Mouse (Mus musculus) ES-E14 (cell line): Measurements from ENCODE around the gene Hdac7. TPM values are rescaled to one million over a fixed set of nuclear protein-coding genes. Genes with fewer than 3 reads are reported as not detected.

Experiments used
- DNase-seq: peaks from one replicate; pipeline ENCODE4 v3.0.0-alpha.2; 2013; ENCODE audit warnings: low read depth, low spot score
- H3K27ac ChIP-seq: 2 replicates; pipeline ENCODE4 v1.5.1; 2012; ENCODE audit warnings: low read depth, mild to moderate bottlenecking, low read length, moderate library complexity, mixed read lengths; ENCODE audit not compliant: poor library complexity, insufficient read depth, severe bottlenecking
- H3K36me3 ChIP-seq: 2 replicates; pipeline ENCODE4 v1.6.1; 2012; ENCODE audit warnings: mild to moderate bottlenecking, low read length, moderate library complexity, mixed read lengths; ENCODE audit not compliant: control insufficient read depth, poor library complexity, insufficient read depth, severe bottlenecking
- H3K4me1 ChIP-seq, 2 experiments: fragments of 150-350 bp in 1 of 2; sonication (generic) in 1 of 2; 2 replicates each; pipeline ENCODE4 v1.6.1; 2012; ENCODE audit warnings: low read length in 2 of 2, mild to moderate bottlenecking in 1 of 2, mixed read lengths in 1 of 2; ENCODE audit not compliant: control insufficient read depth in 2 of 2, insufficient read depth in 2 of 2, poor library complexity in 1 of 2
- H3K4me3 ChIP-seq, 2 experiments: fragments of 150-350 bp in 1 of 2; sonication (generic) in 1 of 2; 2 replicates each; pipeline ENCODE4 v1.5.1; 2012; ENCODE audit warnings: low read length in 2 of 2, low read depth in 1 of 2, mild to moderate bottlenecking in 1 of 2, mixed read lengths in 1 of 2; ENCODE audit not compliant: insufficient read depth in 1 of 2, poor library complexity in 1 of 2, severe bottlenecking in 1 of 2
- H3K9ac ChIP-seq: 2 replicates; pipeline ENCODE4 v1.6.1; 2012; ENCODE audit warnings: low read depth, mild to moderate bottlenecking, low read length, mixed read lengths; ENCODE audit not compliant: poor library complexity, insufficient read depth, severe bottlenecking
- H3K9me3 ChIP-seq: fragments of 150-350 bp; sonication (generic); 2 replicates; pipeline ENCODE4 v1.6.1; 2012; ENCODE audit warnings: low read depth, mild to moderate bottlenecking, low read length; ENCODE audit not compliant: control insufficient read depth, insufficient read depth
- CHD2 ChIP-seq: IDR thresholded peaks from 2 replicates; pipeline ENCODE4 v1.6.1; 2014; ENCODE audit warnings: mild to moderate bottlenecking, low read depth, low read length, inconsistent platforms
- HCFC1 ChIP-seq: IDR thresholded peaks from 2 replicates; pipeline ENCODE4 v1.6.1; 2012; ENCODE audit warnings: low read length, inconsistent platforms, borderline replicate concordance; ENCODE audit not compliant: insufficient read depth
- MAFK ChIP-seq: IDR thresholded peaks from 2 replicates; pipeline ENCODE4 v1.6.1; 2014; ENCODE audit warnings: mild to moderate bottlenecking, low read depth, low read length, inconsistent platforms; ENCODE audit not compliant: insufficient read depth
- ZC3H11A ChIP-seq: IDR thresholded peaks from 2 replicates; pipeline ENCODE4 v1.6.1; 2012; ENCODE audit warnings: low read depth, mild to moderate bottlenecking, inconsistent platforms, low read length, borderline replicate concordance
- ZNF384 ChIP-seq: IDR thresholded peaks from 2 replicates; pipeline ENCODE4 v1.6.1; 2012; ENCODE audit warnings: low read depth, low read length, inconsistent platforms
- in situ Hi-C, 2 experiments: fragments of 600-800 bp; cut with MboI; formaldehyde crosslinking; loops; one replicate each; pipeline ENCODE4 v1.15.1; 2025; ENCODE audit warnings: low sequenced_read_pairs in 2 of 2, inconsistent platforms in 1 of 2; ENCODE audit not compliant: unreplicated experiment in 2 of 2
- total RNA-seq: library from RNA; depleted of rRNA; stranded (reverse); fragments of 300-350 nt; gene quantifications from 2 replicates; pipeline ENCODE4 v1.2.3, GENCODE M21; 2012

Gene Hdac7
- total RNA-seq, 1 experiment = 7.4 TPM

DNA sequence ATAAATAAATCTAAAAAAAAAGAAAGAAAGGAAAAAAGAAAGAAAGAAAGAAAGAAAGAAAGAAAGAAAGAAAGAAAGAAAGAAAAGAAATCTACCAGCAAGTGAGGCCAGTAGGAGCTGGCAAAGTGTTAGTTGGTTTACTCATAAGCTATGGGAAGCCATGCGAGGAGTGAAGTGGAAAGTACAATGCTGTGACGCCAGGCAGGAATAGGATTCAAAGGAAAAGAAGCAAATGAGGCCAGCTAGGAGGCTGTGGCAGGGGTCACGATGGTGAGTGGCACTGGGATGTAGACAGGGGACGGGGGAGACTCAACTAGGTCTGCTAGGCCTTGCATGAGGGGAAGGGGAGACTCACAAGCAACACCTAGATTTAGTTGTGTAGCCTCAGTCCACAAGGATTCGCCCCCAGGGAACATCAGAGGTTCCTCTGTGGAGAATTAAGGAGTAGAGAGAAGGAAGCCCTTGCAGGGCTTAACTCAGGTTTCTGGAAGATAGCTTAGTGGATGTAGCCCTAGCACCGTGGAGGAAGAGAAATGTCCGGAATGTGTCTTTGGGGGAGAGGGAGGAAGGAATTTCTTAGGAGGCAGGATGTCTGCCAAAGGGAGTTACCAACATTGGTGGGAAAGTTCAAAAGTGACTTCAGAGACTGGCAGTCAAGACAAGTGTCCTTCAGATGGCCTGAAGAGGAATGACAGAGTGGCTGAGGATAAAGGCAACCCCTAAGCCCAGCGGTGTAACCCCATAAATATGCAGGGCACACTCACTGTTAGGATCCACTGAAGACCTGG, 65.8 kb downstream of the Hdac7 start, which contains the start of gene Slc48a1:
Gene Slc48a1, plus strand, starts transcription at position 210 of the 788 bp plus-strand sequence.
- Histone ChIP-seq H3K36me3 (no peaks in the 10 kb centered on the region), H3K4me3 (no peak within 1 kb of the TSS), H3K9me3 (no peaks in the 10 kb centered on the region), H3K27ac (no peak within 1 kb of the TSS), H3K4me1 (no peaks in the 10 kb centered on the region), H3K9ac (no peak within 1 kb of the TSS)
- DNase-seq = no peak
- in situ Hi-C loops = no loop called here
- TF ChIP-seq ZNF384 (no peak), MAFK (no peak), CHD2 (no peak), HCFC1 (no peak), ZC3H11A (no peak)

DNA sequence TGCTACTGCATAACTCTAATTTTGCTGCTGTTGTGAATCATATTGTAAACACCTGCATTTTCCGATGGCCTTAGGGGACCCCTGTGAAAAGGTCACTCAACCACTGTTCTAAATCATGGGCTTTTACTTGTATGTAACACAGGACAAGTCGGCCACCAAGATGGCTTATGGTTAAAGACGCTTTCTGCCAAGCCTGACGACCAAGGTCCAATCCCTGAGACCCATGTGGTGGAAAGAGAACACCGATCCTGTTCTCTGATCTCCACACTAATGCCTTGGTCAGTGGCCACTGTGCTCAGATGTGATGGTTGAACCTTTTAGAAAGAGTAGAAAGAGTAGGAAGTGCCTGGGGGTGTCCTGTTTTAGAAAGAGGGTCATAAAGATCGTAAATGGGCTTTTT, 67.4 kb downstream of the Hdac7 start:
- Histone ChIP-seq H3K27ac (no peak overlapping the region), H3K9me3 (no peaks in the 10 kb centered on the region), H3K9ac (no peak overlapping the region), H3K4me3 (no peak overlapping the region), H3K36me3 (no peaks in the 10 kb centered on the region), H3K4me1 (no peaks in the 10 kb centered on the region)
- no peak for TF ChIP-seq HCFC1
- no peak for TF ChIP-seq ZNF384
- no peak for TF ChIP-seq CHD2
- no peak for TF ChIP-seq MAFK
- TF ChIP-seq ZC3H11A = no peak
- in situ Hi-C loops = no loop called here
- DNase-seq = no peak

DNA sequence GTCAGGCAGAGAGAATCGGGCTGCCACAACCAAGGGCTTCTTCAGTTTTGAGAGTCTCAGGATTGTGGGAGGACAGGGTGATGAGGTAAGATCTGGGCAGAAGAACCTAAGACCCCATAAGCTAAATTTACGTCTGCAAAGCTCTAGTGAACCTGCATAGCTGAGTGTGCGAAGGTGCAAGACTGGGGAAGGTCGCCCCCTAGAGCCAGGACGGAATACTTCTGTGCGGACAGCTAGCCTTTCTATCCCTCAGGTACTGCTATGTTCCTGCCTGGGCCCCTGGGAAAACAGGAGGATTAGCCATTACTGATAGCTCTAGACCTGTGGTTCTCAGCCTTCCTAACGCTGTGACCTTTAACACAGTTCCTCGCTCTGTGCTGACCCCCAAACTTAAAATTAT, 67.8 kb downstream of the Hdac7 start:
- H3K27ac ChIP-seq = no peak overlapping the region
- no peaks in the 10 kb centered on the region for H3K4me1 ChIP-seq
- in situ Hi-C loops = no loop called here

DNA sequence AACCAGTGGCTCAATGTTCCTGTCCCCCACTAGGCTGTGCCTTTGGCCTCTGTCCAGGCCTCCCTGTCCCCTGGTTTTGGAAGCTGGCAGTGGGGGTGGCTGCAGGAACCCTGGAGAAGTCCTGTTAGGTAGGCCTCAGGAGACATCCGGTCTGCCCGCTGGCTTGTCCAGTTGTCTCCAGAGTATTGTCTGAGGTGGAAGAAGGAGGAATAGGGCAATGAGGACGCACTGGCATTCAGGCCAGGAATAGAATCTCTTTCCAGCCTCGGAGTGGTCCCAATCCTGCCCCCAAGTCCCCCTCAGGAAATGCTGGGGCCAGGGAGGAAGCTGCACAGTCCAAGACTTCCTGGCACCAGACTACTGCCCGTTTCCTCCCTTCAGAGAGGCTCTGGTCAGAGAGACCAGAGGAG, 70.3 kb downstream of the Hdac7 start:
- no peak for TF ChIP-seq HCFC1
- no peak for TF ChIP-seq CHD2
- TF ChIP-seq MAFK = no peak
- TF ChIP-seq ZNF384 = no peak
- TF ChIP-seq ZC3H11A = no peak
- H3K9ac ChIP-seq = no peak overlapping the region
- H3K9me3 ChIP-seq = no peaks in the 10 kb centered on the region
- no peak for DNase-seq
- H3K36me3 ChIP-seq = no peaks in the 10 kb centered on the region
- H3K4me3 ChIP-seq = no peak overlapping the region
- no peak overlapping the region for H3K27ac ChIP-seq
- in situ Hi-C loops = no loop called here
- H3K4me1 ChIP-seq = no peaks in the 10 kb centered on the region

More for the DNA sequence above, 67.8 kb downstream of the Hdac7 start:
- Histone ChIP-seq H3K9ac (no peak overlapping the region), H3K36me3 (no peaks in the 10 kb centered on the region), H3K9me3 (no peaks in the 10 kb centered on the region), H3K4me3 (no peak overlapping the region)
- no peak for DNase-seq
- TF ChIP-seq MAFK (peak; percentile 41; the same call in 1 of the 2 replicates), ZC3H11A (no peak), CHD2 (no peak)
